Mouse (Mus musculus) CH12.LX (cell line): ENCODE measurements at regions not wholly inside any gene's neighbourhood (a gene's known extent, or its start where the extent isn't known, plus 50 kb on each side); places are given as distances from the start of the nearest gene placed in this dataset.

Experiments used
- DNase-seq: peaks from one replicate; pipeline ENCODE4 v3.0.0-alpha.2; 2013; ENCODE audit errors: extremely low read depth
- H3K27ac ChIP-seq: 2 replicates; pipeline ENCODE4 v1.5.1; 2012; ENCODE audit warnings: low read depth, mild to moderate bottlenecking, control low read depth, moderate library complexity; ENCODE audit not compliant: insufficient read depth
- H3K27me3 ChIP-seq: replicated peaks from 2 replicates; pipeline ENCODE3; 2012; ENCODE audit warnings: inconsistent platforms
- H3K36me3 ChIP-seq, 2 experiments: replicated peaks in 1 of 2; 2 replicates each; pipeline versions ENCODE3 to v1.6.1; 2012; ENCODE audit warnings: inconsistent platforms in 1 of 2, low read length in 1 of 2, mild to moderate bottlenecking in 1 of 2, mixed read lengths in 1 of 2, moderate library complexity in 1 of 2; ENCODE audit not compliant: control insufficient read depth in 1 of 2, insufficient read depth in 1 of 2
- H3K4me1 ChIP-seq, 2 experiments: 2 replicates each; pipeline ENCODE4 v1.6.1; 2012; ENCODE audit warnings: inconsistent platforms in 1 of 2, moderate library complexity in 1 of 2; ENCODE audit not compliant: insufficient read depth in 2 of 2, control insufficient read depth in 1 of 2
- H3K4me2 ChIP-seq: 2 replicates; pipeline ENCODE4 v1.6.1; 2012; ENCODE audit warnings: low read depth, mild to moderate bottlenecking, control low read depth; ENCODE audit not compliant: poor library complexity, insufficient read depth, severe bottlenecking
- H3K4me3 ChIP-seq, 3 experiments: fragments of 150-350 bp in 1 of 3; sonication (generic) in 1 of 3; replicated peaks in 1 of 3; 2 replicates each; pipeline versions ENCODE3 to v1.5.1; 2011 to 2012; ENCODE audit warnings: low read depth in 2 of 3, low read length in 2 of 3, mild to moderate bottlenecking in 2 of 3, moderate library complexity in 2 of 3, control low read depth in 1 of 3, improper control_type of control experiment in 1 of 3, inconsistent platforms in 1 of 3, mixed read lengths in 1 of 3; ENCODE audit not compliant: poor library complexity in 1 of 3
- H3K79me2 ChIP-seq: replicated peaks from 2 replicates; pipeline ENCODE4 v1.6.1; 2012; ENCODE audit warnings: mild to moderate bottlenecking, moderate library complexity; ENCODE audit not compliant: control insufficient read depth, poor library complexity, insufficient read depth, severe bottlenecking; ENCODE audit errors: extremely low read depth
- H3K9ac ChIP-seq: 2 replicates; pipeline ENCODE4 v1.6.1; 2012; ENCODE audit warnings: low read depth, mild to moderate bottlenecking, control low read depth, moderate library complexity; ENCODE audit not compliant: insufficient read depth
- H3K9me3 ChIP-seq: replicated peaks from 2 replicates; pipeline ENCODE3; 2012; ENCODE audit warnings: low read length, inconsistent platforms, mixed read lengths
- BHLHE40 ChIP-seq: IDR thresholded peaks from 2 replicates; pipeline ENCODE4 v1.6.1; 2011; ENCODE audit warnings: mild to moderate bottlenecking, low read depth, low read length, improper control_type of control experiment
- CHD1 ChIP-seq: IDR thresholded peaks from 2 replicates; pipeline ENCODE4 v1.6.1; 2012; ENCODE audit warnings: low read depth, low read length, improper control_type of control experiment, inconsistent platforms
- CTCF ChIP-seq, 2 experiments: IDR thresholded peaks in 1 of 2; conservative IDR thresholded peaks in 1 of 2; 2 replicates each; pipeline ENCODE4 v1.5.1; 2011 to 2012; ENCODE audit warnings: low read depth in 2 of 2, low read length in 2 of 2, improper control_type of control experiment in 1 of 2, inconsistent platforms in 1 of 2, mild to moderate bottlenecking in 1 of 2, moderate library complexity in 1 of 2
- E2F4 ChIP-seq: IDR thresholded peaks from 2 replicates; pipeline ENCODE4 v1.6.1; 2011; ENCODE audit warnings: low read depth, low read length, improper control_type of control experiment; ENCODE audit not compliant: insufficient replicate concordance
- EP300 ChIP-seq: IDR thresholded peaks from 2 replicates; pipeline ENCODE4 v1.6.1; 2011; ENCODE audit warnings: low read length, improper control_type of control experiment
- GABPA ChIP-seq: IDR thresholded peaks from 2 replicates; pipeline ENCODE4 v1.6.1; 2012; ENCODE audit warnings: low read depth, low read length, improper control_type of control experiment, inconsistent platforms; ENCODE audit not compliant: insufficient replicate concordance
- HCFC1 ChIP-seq: IDR thresholded peaks from 2 replicates; pipeline ENCODE4 v1.6.1; 2012; ENCODE audit warnings: low read depth, mild to moderate bottlenecking, inconsistent platforms, low read length, improper control_type of control experiment
- JUN ChIP-seq: IDR thresholded peaks from 2 replicates; pipeline ENCODE4 v1.6.1; 2011; ENCODE audit warnings: low read depth, mild to moderate bottlenecking, low read length, improper control_type of control experiment, moderate library complexity; ENCODE audit not compliant: insufficient read depth
- KAT2A ChIP-seq: IDR thresholded peaks from 2 replicates; pipeline ENCODE4 v1.6.1; 2012; ENCODE audit warnings: low read length, improper control_type of control experiment, inconsistent platforms; ENCODE audit not compliant: insufficient replicate concordance
- MAFK ChIP-seq: IDR thresholded peaks from 2 replicates; pipeline ENCODE4 v1.6.1; 2011; ENCODE audit warnings: low read length, improper control_type of control experiment; ENCODE audit not compliant: insufficient replicate concordance
- MAX ChIP-seq: IDR thresholded peaks from 2 replicates; pipeline ENCODE4 v1.6.1; 2011; ENCODE audit warnings: low read length, improper control_type of control experiment
- POLR2A ChIP-seq: IDR thresholded peaks from 2 replicates; pipeline ENCODE4 v1.6.1; 2011; ENCODE audit warnings: low read depth, mild to moderate bottlenecking, improper control_type of control experiment, low read length
- RAD21 ChIP-seq: IDR thresholded peaks from 2 replicates; pipeline ENCODE4 v1.6.1; 2011; ENCODE audit warnings: low read depth, mild to moderate bottlenecking, low read length, improper control_type of control experiment, moderate library complexity
- TBP ChIP-seq: conservative IDR thresholded peaks from 2 replicates; pipeline ENCODE4 v1.6.1; 2011; ENCODE audit warnings: low read depth, low read length, improper control_type of control experiment
- UBTF ChIP-seq: IDR thresholded peaks from 2 replicates; pipeline ENCODE4 v1.6.1; 2012; ENCODE audit warnings: low read depth, mild to moderate bottlenecking, inconsistent platforms, low read length, improper control_type of control experiment, moderate library complexity
- USF2 ChIP-seq: conservative IDR thresholded peaks from 2 replicates; pipeline ENCODE4 v1.6.1; 2011; ENCODE audit warnings: low read depth, low read length, improper control_type of control experiment
- ZKSCAN1 ChIP-seq: IDR thresholded peaks from 2 replicates; pipeline ENCODE4 v1.6.1; 2012; ENCODE audit warnings: low read depth, inconsistent platforms, low read length, improper control_type of control experiment, borderline replicate concordance
- ZMIZ1 ChIP-seq: IDR thresholded peaks from 2 replicates; pipeline ENCODE4 v1.6.1; 2012; ENCODE audit warnings: low read depth, mild to moderate bottlenecking, inconsistent platforms, low read length, improper control_type of control experiment
- ZNF384 ChIP-seq: IDR thresholded peaks from 2 replicates; pipeline ENCODE4 v1.6.1; 2012; ENCODE audit warnings: low read depth, low read length, improper control_type of control experiment, inconsistent platforms
- dilution Hi-C: fragments of 300-500 bp; cut with MboI; formaldehyde crosslinking; loops from 2 replicates; pipeline ENCODE4 v1.14.3; 2020; ENCODE audit warnings: low sequenced_read_pairs; ENCODE audit not compliant: extremely low pct_unique_long_range_greater_than_20kb, extremely low pct_ligation_motif_present
- in situ Hi-C: fragments of 300-500 bp; cut with MboI; formaldehyde crosslinking; loops from 3 replicates; pipeline ENCODE4 v1.14.3; 2019; ENCODE audit warnings: low sequenced_read_pairs, low pct_ligation_motif_present, low pct_unique_long_range_greater_than_20kb, mixed read lengths

DNA sequence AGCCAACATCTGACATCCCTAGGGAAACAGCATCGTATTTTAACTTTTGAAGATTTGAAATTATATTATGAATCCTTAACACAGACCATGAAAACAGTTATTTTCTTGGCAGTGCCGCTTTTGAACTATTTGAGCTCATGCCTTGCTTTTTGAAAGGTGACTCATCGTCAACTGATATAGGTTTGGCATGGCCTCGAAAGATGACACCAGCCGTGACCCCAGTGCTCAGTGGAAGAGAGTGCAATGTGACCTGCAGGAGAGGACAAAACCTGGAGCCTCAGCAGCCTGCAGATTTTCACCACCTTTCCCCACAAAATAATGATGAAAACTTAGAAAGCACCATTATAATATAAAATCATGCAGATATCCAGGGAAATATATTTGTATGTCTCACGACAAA lies 312.8 kb downstream of the Ttll7 start:
- Histone ChIP-seq H3K4me3 (no peak overlapping the region), H3K36me3 (no peaks in the 10 kb centered on the region), H3K9me3 (no peaks in the 10 kb centered on the region), H3K27me3 (no peaks in the 10 kb centered on the region), H3K27ac (no peak overlapping the region), H3K9ac (no peak overlapping the region), H3K4me1 (no peaks in the 10 kb centered on the region), H3K4me2 (no peak overlapping the region), H3K79me2 (no peaks in the 10 kb centered on the region)
- dilution Hi-C loops (no loop called here), in situ Hi-C loops (no loop called here)
- no peak for TF ChIP-seq BHLHE40
- no peak for DNase-seq

- Histone ChIP-seq H3K9me3 (no peaks in the 10 kb centered on the region), H3K27ac (no peak overlapping the region), H3K4me2 (no peak overlapping the region), H3K36me3 (no peaks in the 10 kb centered on the region), H3K27me3 (no peaks in the 10 kb centered on the region)
- dilution Hi-C loops, result no loop called here
- TF ChIP-seq EP300 (no peak), CTCF (conservative IDR thresholded peaks at IDR 0.05 in 1 of 2, IDR thresholded peaks at IDR 0.05 in 1 of 2; ENCODE audit: low read depth in 2 of 2, low read length in 2 of 2) (no peak), BHLHE40 (no peak), JUN (no peak), RAD21 (no peak), E2F4 (no peak), CHD1 (no peak), ZMIZ1 (no peak), UBTF (no peak), ZNF384 (no peak), USF2 (no peak), MAFK (no peak)
- TF ChIP-seq, all 38 proteins: peak for 0
- no peaks in the 10 kb centered on the region for H3K4me1 ChIP-seq
- no peaks in the 10 kb centered on the region for H3K79me2 ChIP-seq
- in situ Hi-C loops, result no loop called here
- no peak for DNase-seq
- no peak overlapping the region for H3K9ac ChIP-seq
- no peak overlapping the region for H3K4me3 ChIP-seq
Observed at GRCm38 (mm10) chr3:147166555-147166954, 314.4 kb downstream of the Ttll7 start.

DNA sequence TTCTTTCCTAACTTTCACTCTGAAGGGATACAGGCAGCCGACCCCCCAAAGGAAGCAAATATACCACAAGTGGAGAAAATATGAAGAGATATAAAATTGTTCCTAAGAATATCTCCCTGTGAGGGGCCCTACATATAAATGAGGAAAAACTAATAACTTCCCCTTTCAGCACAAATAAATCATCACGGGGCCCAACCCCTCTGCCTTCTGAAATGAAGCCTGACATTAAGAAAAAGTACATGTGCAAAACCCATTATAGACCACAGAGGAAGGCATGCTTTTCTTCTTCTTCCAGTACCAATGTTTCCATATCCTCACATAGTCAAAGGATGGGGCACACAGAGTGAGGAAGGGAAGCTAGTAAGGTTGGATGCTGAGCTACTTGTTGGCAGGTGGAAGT lies 317.0 kb downstream of the Ttll7 start:
- H3K79me2 ChIP-seq, result no peaks in the 10 kb centered on the region
- H3K9ac ChIP-seq, result no peak overlapping the region
- no peaks in the 10 kb centered on the region for H3K9me3 ChIP-seq
- H3K4me3 ChIP-seq, result no peak overlapping the region
- dilution Hi-C loops, result no loop called here
- H3K36me3 ChIP-seq, result no peaks in the 10 kb centered on the region
- no peaks in the 10 kb centered on the region for H3K4me1 ChIP-seq
- H3K27me3 ChIP-seq, result no peaks in the 10 kb centered on the region
- DNase-seq, result no peak
- no peak for TF ChIP-seq TBP
- TF ChIP-seq GABPA, result no peak
- no peak for TF ChIP-seq MAFK
- no peak for TF ChIP-seq HCFC1
- no peak for TF ChIP-seq E2F4
- TF ChIP-seq RAD21, result no peak
- TF ChIP-seq POLR2A, result no peak
- no peak for TF ChIP-seq KAT2A
- TF ChIP-seq ZKSCAN1, result no peak
- no peak for TF ChIP-seq MAX
- TF ChIP-seq, all 38 proteins: peak for 0
- no peak overlapping the region for H3K4me2 ChIP-seq
- H3K27ac ChIP-seq, result no peak overlapping the region
- in situ Hi-C loops, result no loop called here
